Mouse (Mus musculus) testis, postnatal 14 days (tissue): ENCODE measurements around the gene Rpl31.

Experiments
- DNase-seq: peaks from one replicate; pipeline ENCODE4 v3.0.0; 2021; ENCODE audit warnings: low spot score

The Rpl31 gene

GRCm38 (mm10) chr1:39367045-39367444 lies 597 bp upstream of the Rpl31 start:
- DNase-seq = no peak

GRCm38 (mm10) chr1:39368267-39368841 lies 712 bp downstream of the Rpl31 start:
- DNase-seq = peak; percentile 42

- no peak for DNase-seq
Measured at GRCm38 (mm10) chr1:39370431-39370830, 2.8 kb downstream of the Rpl31 start.

GRCm38 (mm10) chr1:39372220-39372843 lies 4.7 kb downstream of the Rpl31 start:
- DNase-seq = no peak

- DNase-seq = no peak
Measured at GRCm38 (mm10) chr1:39373378-39373777, 5.7 kb downstream of the Rpl31 start.

- no peak for DNase-seq
Measured at GRCm38 (mm10) chr1:39374231-39374809, 6.7 kb downstream of the Rpl31 start.

- no peak for DNase-seq
Measured at GRCm38 (mm10) chr1:39376121-39376520, 8.5 kb downstream of the Rpl31 start.

GRCm38 (mm10) chr1:39376726-39377240 lies 9.1 kb downstream of the Rpl31 start:
- no peak for DNase-seq

GRCm38 (mm10) chr1:39378540-39378939 lies 10.9 kb downstream of the Rpl31 start:
- no peak for DNase-seq

GRCm38 (mm10) chr1:39379021-39379420 lies 11.4 kb downstream of the Rpl31 start:
- DNase-seq = no peak

- DNase-seq = no peak
Measured at GRCm38 (mm10) chr1:39381017-39381416, 13.4 kb downstream of the Rpl31 start.

GRCm38 (mm10) chr1:39384914-39385313 lies 17.3 kb downstream of the Rpl31 start:
- no peak for DNase-seq

- DNase-seq = no peak
Measured at GRCm38 (mm10) chr1:39386456-39386855, 18.8 kb downstream of the Rpl31 start.

GRCm38 (mm10) chr1:39387497-39387896 lies 19.9 kb downstream of the Rpl31 start:
- no peak for DNase-seq

- DNase-seq = no peak
Measured at GRCm38 (mm10) chr1:39388163-39388562, 20.5 kb downstream of the Rpl31 start.

GRCm38 (mm10) chr1:39389338-39389737 lies 21.7 kb downstream of the Rpl31 start:
- no peak for DNase-seq

- DNase-seq = no peak
Measured at GRCm38 (mm10) chr1:39391652-39392051, 24.0 kb downstream of the Rpl31 start.

GRCm38 (mm10) chr1:39392189-39392588 lies 24.5 kb downstream of the Rpl31 start:
- peak; percentile 63 for DNase-seq

- no peak for DNase-seq
Measured at GRCm38 (mm10) chr1:39393217-39393867, 25.7 kb downstream of the Rpl31 start.

GRCm38 (mm10) chr1:39394096-39394495 lies 26.5 kb downstream of the Rpl31 start:
- peak; percentile 31 for DNase-seq

- DNase-seq = no peak
Measured at GRCm38 (mm10) chr1:39394650-39395049, 27.0 kb downstream of the Rpl31 start.

- DNase-seq = no peak
Measured at GRCm38 (mm10) chr1:39396347-39396746, 28.7 kb downstream of the Rpl31 start.

GRCm38 (mm10) chr1:39398284-39398683 lies 30.6 kb downstream of the Rpl31 start:
- no peak for DNase-seq
